Mouse (Mus musculus) neural tube, embryonic 15.5 days (tissue): ENCODE measurements at regions not wholly inside any gene's neighbourhood (a gene's known extent, or its start where the extent isn't known, plus 50 kb on each side); places are given as distances from the start of the nearest gene placed in this dataset.

ENCODE experiments used
- ATAC-seq: fragments of 200-750 bp; cut with Nextera tagmentation; 2 replicates; pipeline ENCODE4 v1.8.0; 2017; ENCODE audit warnings: mild to moderate bottlenecking, moderate TSS enrichment, moderate library complexity; ENCODE audit not compliant: low FRiP score
- H3K27ac ChIP-seq: fragments of 300-500 bp; sonication (generic); replicated peaks from 2 replicates; pipeline ENCODE4 v1.5.1; 2015; ENCODE audit warnings: mild to moderate bottlenecking, inconsistent platforms
- H3K27me3 ChIP-seq: fragments of 300-500 bp; sonication (generic); replicated peaks from 2 replicates; pipeline ENCODE4 v1.6.1; 2015; ENCODE audit warnings: inconsistent platforms
- H3K36me3 ChIP-seq: fragments of 300-500 bp; sonication (generic); 2 replicates; pipeline ENCODE4 v1.6.1; 2015; ENCODE audit warnings: inconsistent platforms
- H3K4me1 ChIP-seq: fragments of 300-500 bp; sonication (generic); 2 replicates; pipeline ENCODE4 v1.6.1; 2015; ENCODE audit warnings: inconsistent platforms
- H3K4me2 ChIP-seq: fragments of 300-500 bp; sonication (generic); 2 replicates; pipeline ENCODE4 v1.6.1; 2015; ENCODE audit warnings: inconsistent platforms, mild to moderate bottlenecking, moderate library complexity
- H3K4me3 ChIP-seq: fragments of 300-500 bp; sonication (generic); replicated peaks from 2 replicates; pipeline ENCODE4 v1.5.1; 2015; ENCODE audit warnings: mild to moderate bottlenecking, inconsistent platforms
- H3K9ac ChIP-seq: fragments of 300-500 bp; sonication (generic); replicated peaks from 2 replicates; pipeline ENCODE4 v1.6.1; 2015; ENCODE audit warnings: mild to moderate bottlenecking, inconsistent platforms
- H3K9me3 ChIP-seq: fragments of 300-500 bp; sonication (generic); replicated peaks from 2 replicates; pipeline ENCODE4 v1.6.1; 2016; ENCODE audit warnings: inconsistent platforms
- WGBS: fragments of 180-500 bp; shearing (Covaris S2); methylation state at CpG from one replicate; pipeline ENCODE4 v1.1.7; 2015; ENCODE audit warnings: mixed read lengths; 5-methylcytosine and 5-hydroxymethylcytosine counted together

GRCm38 (mm10) chr9:33774178-33774577 is 711.5 kb upstream of the Kirrel3 start:
- Histone ChIP-seq H3K36me3 (no peaks in the 10 kb centered on the region), H3K4me2 (no peak overlapping the region), H3K4me3 (no peak overlapping the region), H3K9ac (no peak overlapping the region), H3K9me3 (no peaks in the 10 kb centered on the region), H3K4me1 (no peaks in the 10 kb centered on the region), H3K27ac (no peak overlapping the region), H3K27me3 (no peaks in the 10 kb centered on the region)
- 64% methylated on average over 5 of the region's 5 CpGs for WGBS
- no peak for ATAC-seq

DNA sequence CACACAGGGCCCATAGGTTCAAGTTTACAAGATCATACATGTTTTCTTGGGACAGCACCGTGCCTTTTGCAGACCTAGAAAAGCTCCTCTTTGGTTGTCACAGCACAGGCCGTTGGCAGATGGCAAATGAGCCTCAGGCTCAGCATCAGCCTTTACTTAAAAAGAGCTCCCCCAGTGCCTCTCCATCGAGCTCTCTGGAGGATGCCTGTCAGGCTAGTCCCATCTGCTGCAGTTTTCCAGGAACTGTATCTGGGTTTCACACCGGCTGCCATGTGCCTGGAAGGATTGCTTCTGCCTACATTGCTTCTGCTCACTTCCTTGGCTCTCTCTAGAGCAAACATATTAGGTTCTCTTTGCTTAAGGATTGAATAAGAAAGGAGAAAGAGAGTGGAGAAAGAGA is 695.1 kb upstream of the Kirrel3 start:
- ATAC-seq: no peak
- Histone ChIP-seq H3K4me2 (no peak overlapping the region), H3K36me3 (no peaks in the 10 kb centered on the region), H3K27ac (no peak overlapping the region), H3K9ac (no peak overlapping the region), H3K27me3 (no peaks in the 10 kb centered on the region), H3K4me3 (no peak overlapping the region), H3K9me3 (no peaks in the 10 kb centered on the region), H3K4me1 (no peaks in the 10 kb centered on the region)
- 51% methylated on average over 4 of the region's 4 CpGs for WGBS

- Histone ChIP-seq H3K27ac (no peak overlapping the region), H3K27me3 (no peaks in the 10 kb centered on the region)
- WGBS: 73% methylated on average over 6 of the region's 6 CpGs
Observed at GRCm38 (mm10) chr9:33800250-33800649, 685.4 kb upstream of the Kirrel3 start.

DNA sequence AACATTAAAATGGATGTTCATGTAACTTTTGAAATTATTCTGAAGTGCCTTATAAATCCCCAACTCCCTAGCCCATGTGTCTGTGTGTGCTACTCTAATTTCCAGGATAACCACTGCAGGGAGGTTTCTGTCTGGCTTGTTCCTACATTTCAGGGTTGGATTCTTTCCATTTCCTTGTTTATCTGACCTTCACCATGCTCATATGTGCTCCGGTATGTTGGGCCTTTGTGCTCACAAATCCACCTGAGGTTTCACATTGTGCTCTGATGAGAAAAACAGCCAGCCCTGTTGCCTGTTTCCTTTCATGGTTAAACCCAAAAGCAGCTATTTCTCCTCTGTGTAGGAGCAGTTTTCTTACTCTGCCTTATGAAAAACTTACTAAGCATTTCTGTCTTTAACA is 684.9 kb upstream of the Kirrel3 start:
- no peaks in the 10 kb centered on the region for H3K4me1 ChIP-seq
- 76% methylated on average over 1 of the region's 1 CpGs for WGBS
- H3K36me3 ChIP-seq: no peaks in the 10 kb centered on the region

More at GRCm38 (mm10) chr9:33800250-33800649, 685.4 kb upstream of the Kirrel3 start:
- Histone ChIP-seq H3K9me3 (no peaks in the 10 kb centered on the region), H3K9ac (no peak overlapping the region), H3K4me1 (no peaks in the 10 kb centered on the region), H3K4me3 (no peak overlapping the region), H3K4me2 (no peak overlapping the region), H3K36me3 (no peaks in the 10 kb centered on the region)
- ATAC-seq: no peak

DNA sequence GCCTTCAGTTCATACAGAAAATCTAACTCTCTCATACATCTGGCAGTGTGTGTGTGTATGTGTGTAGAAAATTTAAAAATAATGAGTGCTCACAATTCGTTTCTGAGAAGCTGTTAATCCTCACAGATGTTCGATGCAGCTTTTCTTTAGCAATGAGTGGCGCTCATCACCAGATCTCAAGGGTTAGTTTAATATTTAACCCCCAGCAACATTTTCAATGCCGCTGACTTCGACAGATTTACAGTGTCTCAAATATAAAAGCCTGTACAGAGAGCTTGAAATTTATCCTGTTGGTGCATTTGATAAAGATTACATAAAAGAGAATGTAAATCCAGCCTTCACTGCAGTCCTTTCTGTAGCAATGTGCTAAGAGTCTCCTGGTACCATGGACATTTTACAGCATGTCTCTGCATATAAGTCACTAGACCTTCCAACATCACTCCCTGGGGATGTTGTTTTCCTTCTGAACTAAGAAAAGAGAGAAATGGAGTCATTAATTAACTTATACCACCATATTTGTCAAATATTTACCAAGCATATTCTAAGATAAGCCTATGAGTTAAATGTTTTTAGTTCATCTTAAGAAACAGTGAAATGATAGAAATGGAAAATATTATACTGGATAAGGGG is 670.8 kb upstream of the Kirrel3 start:
- 55% methylated on average over 5 of the region's 5 CpGs for WGBS
- ATAC-seq: no peak
- Histone ChIP-seq H3K27me3 (no peaks in the 10 kb centered on the region), H3K27ac (no peak overlapping the region), H3K4me1 (no peaks in the 10 kb centered on the region), H3K4me3 (no peak overlapping the region), H3K9ac (no peak overlapping the region), H3K9me3 (no peaks in the 10 kb centered on the region), H3K36me3 (no peaks in the 10 kb centered on the region), H3K4me2 (no peak overlapping the region)

More for the DNA sequence above, 684.9 kb upstream of the Kirrel3 start:
- no peak overlapping the region for H3K4me3 ChIP-seq
- H3K27ac ChIP-seq: no peak overlapping the region
- H3K9me3 ChIP-seq: no peaks in the 10 kb centered on the region
- H3K9ac ChIP-seq: no peak overlapping the region
- ATAC-seq: no peak
- H3K27me3 ChIP-seq: no peaks in the 10 kb centered on the region
- H3K4me2 ChIP-seq: no peak overlapping the region

- Histone ChIP-seq H3K4me1 (no peaks in the 10 kb centered on the region), H3K9ac (no peak overlapping the region), H3K27me3 (no peaks in the 10 kb centered on the region), H3K9me3 (no peaks in the 10 kb centered on the region), H3K4me3 (no peak overlapping the region), H3K27ac (no peak overlapping the region), H3K36me3 (no peaks in the 10 kb centered on the region), H3K4me2 (no peak overlapping the region)
- ATAC-seq: no peak
- 84% methylated on average over 9 of the region's 9 CpGs for WGBS
Observed at GRCm38 (mm10) chr9:33822574-33823394, 662.9 kb upstream of the Kirrel3 start.

DNA sequence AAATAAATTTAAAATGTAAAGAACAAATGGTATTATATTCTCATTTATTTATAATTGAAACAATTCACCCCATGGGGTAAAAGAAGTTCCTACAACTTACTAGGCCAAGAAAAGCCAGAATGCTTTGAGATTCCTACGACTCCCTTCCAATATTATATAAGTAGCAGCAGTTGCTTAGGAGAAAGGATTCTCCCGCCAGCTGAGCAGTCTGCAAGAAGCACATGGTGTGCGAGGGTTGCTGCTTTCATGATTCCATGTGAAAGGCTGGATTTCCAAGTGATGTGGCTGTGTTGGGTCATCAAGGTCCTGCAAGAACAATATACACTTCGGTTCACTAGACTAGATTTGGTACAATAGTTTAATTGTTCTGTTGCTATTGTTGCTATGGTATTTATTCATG is 659.6 kb upstream of the Kirrel3 start:
- H3K27me3 ChIP-seq: no peaks in the 10 kb centered on the region
- H3K9me3 ChIP-seq: no peaks in the 10 kb centered on the region
- H3K4me2 ChIP-seq: no peak overlapping the region
- no peak overlapping the region for H3K9ac ChIP-seq
- WGBS: 63% methylated on average over 4 of the region's 4 CpGs
- no peaks in the 10 kb centered on the region for H3K36me3 ChIP-seq
- H3K27ac ChIP-seq: no peak overlapping the region
- no peak for ATAC-seq
- no peak overlapping the region for H3K4me3 ChIP-seq
- no peaks in the 10 kb centered on the region for H3K4me1 ChIP-seq

- H3K9me3 ChIP-seq: no peaks in the 10 kb centered on the region
- no peaks in the 10 kb centered on the region for H3K4me1 ChIP-seq
- H3K9ac ChIP-seq: no peak overlapping the region
- no peaks in the 10 kb centered on the region for H3K27me3 ChIP-seq
- H3K27ac ChIP-seq: no peak overlapping the region
- ATAC-seq: no peak
- no peaks in the 10 kb centered on the region for H3K36me3 ChIP-seq
- H3K4me3 ChIP-seq: no peak overlapping the region
- WGBS: 82% methylated on average over 2 of the region's 2 CpGs
- no peak overlapping the region for H3K4me2 ChIP-seq
Observed at GRCm38 (mm10) chr9:33827409-33827808, 658.3 kb upstream of the Kirrel3 start.

GRCm38 (mm10) chr9:33837666-33838380 is 647.9 kb upstream of the Kirrel3 start:
- Histone ChIP-seq H3K27me3 (no peaks in the 10 kb centered on the region), H3K27ac (no peak overlapping the region), H3K4me2 (no peak overlapping the region), H3K4me3 (no peak overlapping the region), H3K9me3 (no peaks in the 10 kb centered on the region), H3K36me3 (no peaks in the 10 kb centered on the region), H3K4me1 (no peaks in the 10 kb centered on the region), H3K9ac (no peak overlapping the region)
- ATAC-seq: no peak
- 80% methylated on average over 1 of the region's 1 CpGs for WGBS

DNA sequence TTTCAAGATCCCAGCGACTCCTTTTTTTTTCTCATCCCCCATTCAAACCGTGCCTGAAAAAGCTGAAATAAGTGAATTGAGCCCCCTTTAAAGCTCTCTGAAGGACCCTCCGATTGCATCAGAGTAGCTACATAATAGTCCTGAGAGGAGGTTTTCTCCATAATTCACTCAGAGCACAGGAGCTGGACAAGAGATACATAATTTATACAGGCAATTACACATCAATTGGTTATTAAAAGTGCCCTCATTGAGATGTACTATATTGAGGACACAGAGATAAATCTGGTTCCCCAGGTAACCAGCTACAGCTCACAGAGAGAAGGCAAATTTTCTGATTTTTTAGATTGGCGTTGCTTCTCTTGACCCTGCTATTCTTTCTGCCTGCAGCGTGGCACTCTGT is 636.1 kb upstream of the Kirrel3 start:
- Histone ChIP-seq H3K9me3 (no peaks in the 10 kb centered on the region), H3K9ac (no peak overlapping the region), H3K4me2 (no peak overlapping the region), H3K4me3 (no peak overlapping the region), H3K27ac (no peak overlapping the region), H3K36me3 (no peaks in the 10 kb centered on the region), H3K4me1 (peaks cover 8% of the 10 kb centered on the region), H3K27me3 (no peaks in the 10 kb centered on the region)
- 0 out of 2 replicates have a peak, but pooled peaks have one; percentile 45 for ATAC-seq
- WGBS: 31% methylated on average over 5 of the region's 5 CpGs

DNA sequence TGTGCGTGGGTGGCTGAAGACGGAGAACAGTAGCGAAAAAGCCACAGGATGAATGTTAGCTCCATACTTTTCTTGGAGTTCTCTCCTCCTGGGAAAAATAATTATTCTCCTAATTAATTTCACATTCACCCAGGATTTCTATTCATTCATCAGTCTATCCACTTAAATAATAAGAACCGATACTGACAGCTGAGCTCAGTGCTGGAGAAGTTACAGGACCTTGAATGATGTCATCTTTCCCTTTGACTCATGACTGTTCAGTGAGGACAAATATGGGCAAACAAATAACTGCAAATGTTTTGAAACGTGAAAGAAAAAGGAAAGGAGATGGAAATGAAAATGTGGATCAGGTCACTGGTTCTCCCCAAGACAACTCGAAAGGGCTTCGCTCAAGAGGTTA is 635.7 kb upstream of the Kirrel3 start:
- no peak overlapping the region for H3K27ac ChIP-seq
- H3K4me3 ChIP-seq: no peak overlapping the region
- peaks cover 8% of the 10 kb centered on the region for H3K4me1 ChIP-seq
- H3K36me3 ChIP-seq: no peaks in the 10 kb centered on the region
- H3K9ac ChIP-seq: no peak overlapping the region
- H3K9me3 ChIP-seq: no peaks in the 10 kb centered on the region
- H3K27me3 ChIP-seq: no peaks in the 10 kb centered on the region
- no peak for ATAC-seq
- H3K4me2 ChIP-seq: no peak overlapping the region
- 64% methylated on average over 7 of the region's 7 CpGs for WGBS

DNA sequence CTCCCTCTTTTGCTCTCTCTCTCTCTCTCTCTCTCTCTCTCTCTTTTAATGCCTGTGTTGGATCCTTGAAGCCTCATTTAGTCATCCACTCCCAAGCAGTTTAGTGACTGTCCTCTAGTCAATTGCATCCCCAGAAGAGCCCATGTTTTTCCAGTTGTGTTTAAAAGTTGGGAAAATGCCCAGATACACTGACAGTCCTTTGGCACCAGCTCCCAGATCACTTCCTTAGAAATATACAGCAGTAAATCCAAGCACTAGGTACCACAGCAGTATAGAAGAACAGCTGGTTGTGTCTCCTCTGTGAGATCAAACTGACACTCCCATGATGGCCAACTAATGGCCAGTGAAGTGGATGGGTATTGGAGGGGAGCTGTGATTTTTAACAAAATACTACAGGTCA is 634.7 kb upstream of the Kirrel3 start:
- Histone ChIP-seq H3K4me1 (peaks cover 8% of the 10 kb centered on the region), H3K36me3 (no peaks in the 10 kb centered on the region), H3K4me3 (no peak overlapping the region), H3K27ac (no peak overlapping the region), H3K9me3 (no peaks in the 10 kb centered on the region), H3K9ac (no peak overlapping the region), H3K27me3 (no peaks in the 10 kb centered on the region), H3K4me2 (no peak overlapping the region)
- no peak for ATAC-seq
